Mouse (Mus musculus): ENCODE data around the gene Eci3.

Gene Eci3

GRCm38 (mm10) chr13:34934931-34935644, 28.5 kb downstream of the Eci3 start:
- no peak for DNase-seq (ENCODE audit: low spot score in 2 of 2)

GRCm38 (mm10) chr13:34924210-34924609, 39.4 kb downstream of the Eci3 start, which contains the start of the genes Fam217a and 4933417A18Rik:
TSS of gene Fam217a (minus strand) at chr13:34924310.
TSS of gene 4933417A18Rik (plus strand) at chr13:34924409.
- no peak for DNase-seq (ENCODE audit: low spot score in 2 of 2)

GRCm38 (mm10) chr13:34916520-34917167, 47.0 kb downstream of the Eci3 start:
- DNase-seq (ENCODE audit: low spot score in 2 of 2), result no peak

- no peak for DNase-seq (ENCODE audit: low spot score in 2 of 2)
These were observed 49.0 kb downstream of the Eci3 start for GRCm38 (mm10) chr13:34914614-34915013.

Data from spleen, postnatal 4 days (tissue).